Mouse (Mus musculus): ENCODE data around the gene Olfr109. TPM values are rescaled to one million over a fixed set of nuclear protein-coding genes. Genes with fewer than 3 reads are reported as not detected.

Gene Olfr109
- total RNA-seq (2015) (not detected in 2 replicates), total RNA-seq (2017) (not detected in 2 replicates)

DNA sequence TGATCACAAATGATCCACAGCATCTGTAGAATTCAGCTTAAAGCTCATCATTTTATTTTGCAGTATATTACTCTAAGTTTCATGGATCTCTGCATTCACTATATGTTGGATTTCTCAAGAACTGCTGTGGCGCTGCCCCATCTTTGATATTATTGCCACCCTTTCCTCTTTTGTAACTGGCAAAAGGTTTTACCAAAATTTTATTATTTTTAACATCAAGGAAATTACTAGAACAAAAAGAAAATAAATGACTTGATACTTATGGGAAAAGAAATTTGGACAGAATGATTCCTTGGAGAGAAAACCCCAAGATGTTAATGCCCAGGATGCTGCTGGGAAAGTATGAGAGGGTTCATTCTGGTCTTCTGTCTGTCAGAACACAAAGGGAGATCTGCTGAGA lies at the start of gene Olfr109:
Gene Olfr109, plus strand, starts transcription at position 301 of the 400 bp plus-strand sequence.
- ATAC-seq (replicated peaks; ENCODE audit: poor library complexity) = no peak

DNA sequence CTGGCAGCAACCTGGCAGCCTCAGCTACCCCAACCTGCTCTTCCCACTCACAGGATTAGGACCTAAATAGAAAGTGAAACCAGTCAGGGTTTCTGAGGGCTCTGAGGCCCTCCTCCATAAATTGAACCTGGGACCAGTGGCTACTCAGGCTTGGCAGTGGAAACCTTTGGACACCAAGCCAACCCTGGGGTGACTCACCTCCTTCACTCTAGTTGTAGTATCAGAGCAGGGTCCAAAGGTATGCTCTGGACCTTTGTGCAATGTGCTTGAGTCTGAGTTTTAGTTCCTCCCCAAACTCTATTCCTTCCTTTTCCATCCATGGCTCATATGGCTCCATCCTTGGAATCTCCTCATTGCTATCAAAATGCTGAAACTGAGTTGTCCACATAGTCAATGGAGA lies 45.3 kb upstream of the Olfr109 start:
- no peak for ATAC-seq (replicated peaks; ENCODE audit: poor library complexity)

DNA sequence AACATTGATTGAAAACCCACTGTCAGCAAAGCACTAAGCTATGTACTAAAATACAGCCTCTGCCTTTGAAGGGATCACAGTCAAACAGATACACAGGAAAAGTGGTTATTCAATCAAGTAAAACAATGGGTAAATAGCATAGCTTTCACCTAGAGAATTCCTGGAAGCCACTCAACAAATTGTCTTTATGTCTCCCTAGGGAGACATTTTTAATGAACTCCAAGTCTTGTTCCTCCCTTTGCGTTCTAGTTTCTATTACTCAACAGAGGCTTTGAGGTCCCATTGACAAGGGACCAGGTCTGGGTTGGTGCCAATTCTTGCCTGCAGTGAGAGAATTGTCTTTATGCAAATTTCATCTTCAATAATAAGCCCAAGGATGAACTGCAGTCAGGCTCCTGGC lies 13.5 kb upstream of the Olfr109 start, which contains the start of gene Olfr108:
Gene Olfr108, plus strand, starts transcription at position 301 of the 400 bp plus-strand sequence.
- no peak for ATAC-seq (replicated peaks; ENCODE audit: poor library complexity)

DNA sequence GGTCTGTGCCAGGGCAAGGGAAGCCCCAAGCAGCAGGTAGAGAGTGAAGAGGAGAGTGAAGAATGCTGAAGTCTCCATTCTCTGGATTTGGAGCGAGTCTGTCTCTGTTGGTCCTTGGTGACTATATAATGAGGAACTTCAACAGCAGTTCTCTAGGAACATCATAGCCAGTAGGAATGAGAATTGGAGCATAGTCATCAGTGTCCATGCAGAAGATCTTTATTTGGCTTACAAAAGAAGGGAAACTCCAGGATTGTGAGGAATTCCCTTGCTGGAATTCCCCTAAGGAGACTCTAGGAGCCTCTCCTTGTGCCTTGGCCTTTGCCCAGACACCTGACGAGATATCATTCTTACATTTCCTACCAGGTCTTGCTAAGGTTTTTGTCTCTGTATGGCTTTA lies 24.7 kb downstream of the Olfr109 start, which contains the start of gene H2-M2:
Gene H2-M2, minus strand, starts transcription at position 101 of the 400 bp plus-strand sequence.
- ATAC-seq (replicated peaks; ENCODE audit: poor library complexity) = no peak

DNA sequence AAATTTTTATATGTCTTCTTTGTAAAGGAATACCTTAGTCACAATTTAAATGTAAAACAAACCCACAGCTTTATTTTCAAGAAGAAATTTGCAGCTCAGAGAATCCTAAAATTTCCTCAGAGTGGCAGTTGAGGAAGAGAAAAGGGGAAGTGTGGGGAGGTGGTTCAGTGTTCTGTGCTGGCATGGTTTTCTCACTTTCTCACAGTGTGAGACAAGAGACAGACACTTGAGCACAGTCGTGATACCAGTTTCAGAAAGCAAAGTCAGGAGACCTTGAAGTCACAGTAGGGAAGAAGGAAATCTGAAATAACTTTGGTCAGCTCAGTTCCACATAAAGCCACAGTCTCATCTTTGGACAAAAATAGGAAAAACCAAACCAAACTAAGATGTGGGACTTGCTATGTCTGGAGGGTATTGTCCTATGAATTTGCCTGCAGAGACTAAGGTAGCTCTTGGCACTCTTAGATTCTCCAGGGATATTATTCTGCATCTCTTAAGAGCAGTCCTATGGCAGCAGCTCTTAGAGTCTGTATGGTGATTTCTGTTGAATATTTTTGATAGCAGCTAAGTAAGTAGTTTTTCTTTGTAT lies 33.3 kb downstream of the Olfr109 start, which contains the start of gene Olfr110:
Gene Olfr110, plus strand, starts transcription at position 539 of the 589 bp plus-strand sequence.
- ATAC-seq (replicated peaks; ENCODE audit: poor library complexity) = peak; percentile 85

DNA sequence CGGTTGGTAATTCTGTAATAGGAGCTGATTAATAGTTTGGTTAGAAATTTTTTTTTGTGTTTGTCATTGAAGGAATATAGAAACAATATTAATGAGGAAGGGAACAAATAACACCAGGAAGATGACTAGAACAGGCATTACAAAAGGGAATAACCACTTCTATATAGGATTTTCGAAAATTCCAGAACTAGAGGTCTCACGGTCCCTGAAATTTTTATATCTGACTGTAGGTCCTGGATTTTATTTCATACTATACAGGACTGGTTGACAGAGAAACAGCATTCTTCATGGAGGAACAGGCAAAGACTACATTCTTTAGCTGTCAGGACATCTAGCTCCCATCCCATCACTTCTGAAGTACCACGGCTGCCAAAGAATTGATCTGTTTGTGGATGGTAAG lies 49.0 kb downstream of the Olfr109 start, which contains the start of gene Olfr111:
Gene Olfr111, plus strand, starts transcription at position 301 of the 400 bp plus-strand sequence.
- no peak for ATAC-seq (replicated peaks; ENCODE audit: poor library complexity)

Other genes starting within 250 kb of the Olfr109 start
- not detected in 2 replicates for gene Olfr95, start 245.8 kb upstream of the Olfr109 start, total RNA-seq (2015)
- gene Olfr95, start 245.8 kb upstream of the Olfr109 start, total RNA-seq (2017) = not detected in 2 replicates
- gene Olfr96, start 238.8 kb upstream of the Olfr109 start, total RNA-seq (2015) = not detected in 2 replicates
- gene Olfr96, start 238.8 kb upstream of the Olfr109 start, total RNA-seq (2017) = not detected in 2 replicates
- not detected in 2 replicates for gene Olfr97, start 221.6 kb upstream of the Olfr109 start, total RNA-seq (2015)
- gene Olfr97, start 221.6 kb upstream of the Olfr109 start, total RNA-seq (2017) = not detected in 2 replicates
- gene Olfr98, start 195.2 kb upstream of the Olfr109 start, total RNA-seq (2015) = not detected in 2 replicates
- gene Olfr98, start 195.2 kb upstream of the Olfr109 start, total RNA-seq (2017) = not detected in 2 replicates
- 11.0 and 11.6 TPM in 2 replicates for gene H2-M3, start 188.7 kb upstream of the Olfr109 start, total RNA-seq (2015)
- 23.5 and 27.3 TPM in 2 replicates for gene H2-M3, start 188.7 kb upstream of the Olfr109 start, total RNA-seq (2017)
- not detected in 2 replicates for gene Olfr99, start 175.5 kb upstream of the Olfr109 start, total RNA-seq (2015)
- not detected in 2 replicates for gene Olfr99, start 175.5 kb upstream of the Olfr109 start, total RNA-seq (2017)
- not detected in 2 replicates for gene Olfr101, start 154.6 kb upstream of the Olfr109 start, total RNA-seq (2015)
- not detected in 2 replicates for gene Olfr101, start 154.6 kb upstream of the Olfr109 start, total RNA-seq (2017)
- gene Olfr102, start 141.9 kb upstream of the Olfr109 start, total RNA-seq (2015) = not detected in 2 replicates
- gene Olfr102, start 141.9 kb upstream of the Olfr109 start, total RNA-seq (2017) = not detected in 2 replicates
- gene Olfr103, start 119.2 kb upstream of the Olfr109 start, total RNA-seq (2015) = not detected in 2 replicates
- gene Olfr103, start 119.2 kb upstream of the Olfr109 start, total RNA-seq (2017) = not detected in 2 replicates
- gene Olfr104-ps, start 99.3 kb upstream of the Olfr109 start, total RNA-seq (2015) = not detected in 2 replicates
- gene Olfr104-ps, start 99.3 kb upstream of the Olfr109 start, total RNA-seq (2017) = not detected in 2 replicates
- not detected in 2 replicates for gene Olfr105-ps, start 79.9 kb upstream of the Olfr109 start, total RNA-seq (2015)
- gene Olfr105-ps, start 79.9 kb upstream of the Olfr109 start, total RNA-seq (2017) = not detected in 2 replicates
- not detected in 2 replicates for gene Olfr106-ps, start 68.5 kb upstream of the Olfr109 start, total RNA-seq (2015)
- gene Olfr106-ps, start 68.5 kb upstream of the Olfr109 start, total RNA-seq (2017) = not detected in 2 replicates
- gene Olfr107, start 59.7 kb upstream of the Olfr109 start, total RNA-seq (2015) = not detected in 2 replicates
- gene Olfr107, start 59.7 kb upstream of the Olfr109 start, total RNA-seq (2017) = not detected in 2 replicates
- not detected in 2 replicates for gene Olfr108, start 13.4 kb upstream of the Olfr109 start, total RNA-seq (2015)
- gene Olfr108, start 13.4 kb upstream of the Olfr109 start, total RNA-seq (2017) = not detected in 2 replicates
- gene H2-M2, start 24.6 kb downstream of the Olfr109 start, total RNA-seq (2015) = not detected in 2 replicates
- not detected in 2 replicates for gene H2-M2, start 24.6 kb downstream of the Olfr109 start, total RNA-seq (2017)
- not detected in 2 replicates for gene Olfr110, start 33.6 kb downstream of the Olfr109 start, total RNA-seq (2015)
- gene Olfr110, start 33.6 kb downstream of the Olfr109 start, total RNA-seq (2017) = not detected in 2 replicates
- gene Olfr111, start 49.1 kb downstream of the Olfr109 start, total RNA-seq (2015) = not detected in 2 replicates
- gene Olfr111, start 49.1 kb downstream of the Olfr109 start, total RNA-seq (2017) = not detected in 2 replicates
- not detected in 2 replicates for gene Olfr112, start 110.5 kb downstream of the Olfr109 start, total RNA-seq (2015)
- not detected in 2 replicates for gene Olfr112, start 110.5 kb downstream of the Olfr109 start, total RNA-seq (2017)
- not detected in 2 replicates for gene Olfr113, start 118.7 kb downstream of the Olfr109 start, total RNA-seq (2015)
- not detected in 2 replicates for gene Olfr113, start 118.7 kb downstream of the Olfr109 start, total RNA-seq (2017)
- gene Olfr114, start 133.8 kb downstream of the Olfr109 start, total RNA-seq (2015) = not detected in 2 replicates
- gene Olfr114, start 133.8 kb downstream of the Olfr109 start, total RNA-seq (2017) = not detected in 2 replicates
- gene Olfr115, start 168.2 kb downstream of the Olfr109 start, total RNA-seq (2015) = not detected in 2 replicates
- not detected in 2 replicates for gene Olfr115, start 168.2 kb downstream of the Olfr109 start, total RNA-seq (2017)
- not detected in 2 replicates for gene Olfr116, start 168.3 kb downstream of the Olfr109 start, total RNA-seq (2015)
- not detected in 2 replicates for gene Olfr116, start 168.3 kb downstream of the Olfr109 start, total RNA-seq (2017)
- not detected in 2 replicates for gene Olfr117, start 204.9 kb downstream of the Olfr109 start, total RNA-seq (2015)
- not detected in 2 replicates for gene Olfr117, start 204.9 kb downstream of the Olfr109 start, total RNA-seq (2017)
- gene Olfr118, start 208.1 kb downstream of the Olfr109 start, total RNA-seq (2015) = not detected in 2 replicates
- not detected in 2 replicates for gene Olfr118, start 208.1 kb downstream of the Olfr109 start, total RNA-seq (2017)
- gene Olfr119, start 237.6 kb downstream of the Olfr109 start, total RNA-seq (2015) = not detected in 2 replicates
- not detected in 2 replicates for gene Olfr119, start 237.6 kb downstream of the Olfr109 start, total RNA-seq (2017)

Data from megakaryocyte progenitor cell, adult 5-6 weeks (primary cell).